Mouse (Mus musculus): ENCODE data around the gene Sstr2. TPM values are rescaled to one million over a fixed set of nuclear protein-coding genes. Genes with fewer than 3 reads are reported as not detected.

The Sstr2 gene
- 16.9 and 18.7 TPM in 2 replicates for polyA plus RNA-seq (2015; fragmentation: Nextera tagmentation; extraction: Ambion mirVana)

GRCm38 (mm10) chr11:113618672-113619419, at the start of gene Sstr2:
TSS of gene Sstr2 (plus strand) at chr11:113619342.

GRCm38 (mm10) chr11:113648690-113649352, 29.7 kb downstream of the Sstr2 start, which contains the start of gene Cog1:
TSS of gene Cog1 (plus strand) at chr11:113649169.

GRCm38 (mm10) chr11:113649353-113650210, 30.4 kb downstream of the Sstr2 start, which contains the start of gene Slc39a11:
TSS of gene Slc39a11 (minus strand) at chr11:113650079.

Other genes starting within 250 kb of the Sstr2 start
- gene Cog1, start 29.8 kb downstream of the Sstr2 start, polyA plus RNA-seq (2015; fragmentation: Nextera tagmentation; extraction: Ambion mirVana), result 26.8 and 27.8 TPM in 2 replicates
- gene Slc39a11, start 30.7 kb downstream of the Sstr2 start, polyA plus RNA-seq (2015; fragmentation: Nextera tagmentation; extraction: Ambion mirVana), result 22.4 and 24.1 TPM in 2 replicates
- 48.2 and 48.9 TPM in 2 replicates for gene Fam104a, start 64.8 kb downstream of the Sstr2 start, polyA plus RNA-seq (2015; fragmentation: Nextera tagmentation; extraction: Ambion mirVana)
- gene D11Wsu47e, start 65.1 kb downstream of the Sstr2 start, polyA plus RNA-seq (2015; fragmentation: Nextera tagmentation; extraction: Ambion mirVana), result 18.4 and 19.5 TPM in 2 replicates
- gene Cpsf4l, start 90.7 kb downstream of the Sstr2 start, polyA plus RNA-seq (2015; fragmentation: Nextera tagmentation; extraction: Ambion mirVana), result 0.13 and 0.34 TPM in 2 replicates
- gene Cdc42ep4, start 132.5 kb downstream of the Sstr2 start, polyA plus RNA-seq (2015; fragmentation: Nextera tagmentation; extraction: Ambion mirVana), result 43.4 and 51.7 TPM in 2 replicates